Mouse (Mus musculus): ENCODE data around the gene Plcg2. TPM values are rescaled to one million over a fixed set of nuclear protein-coding genes. Genes with fewer than 3 reads are reported as not detected.

The Plcg2 gene
- 1.3 and 2.0 TPM in 2 replicates for polyA plus RNA-seq (2012; rRNA removed)

GRCm38 (mm10) chr8:117498179-117498914 lies at the start of gene Plcg2:
Gene Plcg2 (plus strand): TSS chr8:117498291.

GRCm38 (mm10) chr8:117673430-117673830 lies 175.3 kb downstream of the Plcg2 start, which contains the start of gene Sdr42e1:
Gene Sdr42e1 (minus strand): TSS chr8:117673689.

Other genes starting within 250 kb of the Plcg2 start
- gene Cmip, start 241.2 kb upstream of the Plcg2 start, polyA plus RNA-seq (2012; rRNA removed) = 122 and 133 TPM in 2 replicates
- 1.6 and 1.9 TPM in 2 replicates for gene Sdr42e1, start 175.4 kb downstream of the Plcg2 start, polyA plus RNA-seq (2012; rRNA removed)
- gene Hsd17b2, start 203.6 kb downstream of the Plcg2 start, polyA plus RNA-seq (2012; rRNA removed) = 0.05 TPM in 1 of 2 replicates, not detected in the other

Data from central nervous system, embryonic 14 days (tissue).